Mouse (Mus musculus) mesoderm, embryonic 11.5 days (tissue): ENCODE results near the gene Nrp1.

Source experiments
- DNase-seq: peaks from one replicate; pipeline ENCODE4 v3.0.0-alpha.2; 2012; ENCODE audit warnings: low read depth, low spot score

Nrp1 gene

GRCm38 (mm10) chr8:128371026-128371425 lies 12.6 kb downstream of the Nrp1 start:
- DNase-seq, result no peak

- no peak for DNase-seq
These were observed 13.4 kb downstream of the Nrp1 start for GRCm38 (mm10) chr8:128371789-128372188.

DNA sequence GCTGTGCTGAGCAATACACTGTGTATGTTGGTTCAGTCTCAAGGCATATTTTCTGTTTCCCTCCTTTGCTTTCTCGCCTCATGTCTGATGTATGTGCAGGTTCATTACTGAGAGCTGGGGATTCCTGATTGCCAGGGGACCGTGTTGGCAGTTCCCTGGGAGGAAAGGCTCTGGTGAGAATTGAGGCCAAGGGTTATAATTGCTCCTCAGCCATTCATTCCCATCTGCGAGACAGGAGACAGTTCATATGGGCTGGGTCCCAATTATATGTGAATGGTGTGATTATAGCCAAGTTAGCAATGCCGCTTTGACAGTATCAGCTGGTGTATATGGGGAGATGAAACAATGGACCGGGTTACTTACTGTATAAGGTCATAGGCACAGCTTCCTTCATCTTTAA lies 14.3 kb downstream of the Nrp1 start:
- no peak for DNase-seq

DNA sequence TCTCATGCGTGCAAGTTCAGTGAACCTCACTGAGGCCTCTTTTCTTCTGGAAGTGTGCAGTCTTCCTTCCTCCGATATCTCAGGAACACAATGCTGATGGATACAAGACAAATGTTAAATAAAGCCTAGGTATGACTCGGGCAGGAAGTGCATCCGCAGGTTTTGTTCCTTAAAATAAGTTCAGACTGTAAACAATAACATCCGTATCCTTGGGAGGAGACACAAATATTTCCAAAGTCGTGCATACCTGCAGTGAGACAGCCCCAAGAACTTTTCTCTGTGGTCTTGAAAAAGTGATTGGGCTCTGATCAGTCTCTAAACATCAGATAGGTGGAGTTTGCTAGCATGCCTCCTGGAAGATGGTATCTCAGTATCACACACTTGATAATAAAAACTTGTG lies 15.0 kb downstream of the Nrp1 start:
- no peak for DNase-seq

DNA sequence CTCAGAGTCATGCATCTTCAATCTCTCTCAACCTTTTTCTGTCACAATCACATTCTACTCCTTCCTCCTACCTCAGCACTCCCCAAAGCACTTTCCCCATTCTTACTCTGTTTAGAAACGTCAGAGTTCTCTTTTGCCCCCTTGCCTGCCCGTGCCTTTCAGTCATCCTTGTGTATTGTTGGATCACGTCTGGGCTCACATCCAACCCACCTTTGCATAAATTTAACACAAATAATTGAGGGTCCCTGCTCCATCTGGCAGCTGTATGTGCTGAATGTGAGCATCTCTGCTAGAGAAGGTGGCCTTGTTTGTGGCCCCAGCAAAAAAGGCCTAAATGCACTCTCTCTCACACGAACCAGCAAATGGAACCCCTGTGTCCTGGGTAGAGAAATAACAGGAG lies 16.9 kb downstream of the Nrp1 start:
- no peak for DNase-seq

DNA sequence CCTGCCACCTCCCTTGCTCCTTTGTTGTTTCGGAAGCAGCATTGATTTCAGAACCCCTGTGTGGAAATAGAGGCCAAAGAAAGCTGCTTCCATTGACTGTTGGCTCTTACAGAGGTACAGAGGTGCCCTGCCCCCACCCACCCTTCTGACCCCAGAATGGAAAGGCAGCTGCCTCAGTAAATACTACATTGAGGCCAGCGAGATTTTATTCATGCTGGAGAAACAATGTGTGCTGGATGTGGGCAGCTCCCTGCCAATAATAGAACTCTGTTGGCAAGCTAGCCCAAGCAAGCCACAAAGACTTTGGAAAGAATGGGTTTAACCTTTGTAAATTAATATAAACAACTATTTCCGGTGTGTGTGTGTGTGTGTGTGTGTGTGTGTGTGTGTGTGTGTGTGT lies 24.8 kb downstream of the Nrp1 start:
- no peak for DNase-seq

DNA sequence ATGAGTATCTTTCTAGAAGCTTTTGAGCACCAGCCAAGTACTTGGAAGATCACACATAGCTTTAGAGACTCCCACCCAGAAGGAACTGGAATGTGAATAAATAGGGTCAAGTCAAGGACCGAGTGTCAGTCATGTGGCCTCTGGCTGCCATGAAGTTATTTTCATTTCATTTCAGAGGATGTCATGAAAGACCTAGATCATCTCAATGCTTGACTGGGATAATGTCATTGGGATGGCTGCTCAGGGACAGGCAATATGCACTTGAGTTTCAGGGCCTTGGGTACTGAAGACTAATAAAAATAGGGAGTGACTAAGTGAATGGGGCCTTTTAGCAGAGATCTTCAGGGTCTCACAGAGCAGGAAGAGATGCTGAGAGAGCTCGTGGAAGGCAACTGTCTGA lies 26.0 kb downstream of the Nrp1 start:
- no peak for DNase-seq

- DNase-seq, result no peak
These were observed 26.5 kb downstream of the Nrp1 start for GRCm38 (mm10) chr8:128384921-128385332.

DNA sequence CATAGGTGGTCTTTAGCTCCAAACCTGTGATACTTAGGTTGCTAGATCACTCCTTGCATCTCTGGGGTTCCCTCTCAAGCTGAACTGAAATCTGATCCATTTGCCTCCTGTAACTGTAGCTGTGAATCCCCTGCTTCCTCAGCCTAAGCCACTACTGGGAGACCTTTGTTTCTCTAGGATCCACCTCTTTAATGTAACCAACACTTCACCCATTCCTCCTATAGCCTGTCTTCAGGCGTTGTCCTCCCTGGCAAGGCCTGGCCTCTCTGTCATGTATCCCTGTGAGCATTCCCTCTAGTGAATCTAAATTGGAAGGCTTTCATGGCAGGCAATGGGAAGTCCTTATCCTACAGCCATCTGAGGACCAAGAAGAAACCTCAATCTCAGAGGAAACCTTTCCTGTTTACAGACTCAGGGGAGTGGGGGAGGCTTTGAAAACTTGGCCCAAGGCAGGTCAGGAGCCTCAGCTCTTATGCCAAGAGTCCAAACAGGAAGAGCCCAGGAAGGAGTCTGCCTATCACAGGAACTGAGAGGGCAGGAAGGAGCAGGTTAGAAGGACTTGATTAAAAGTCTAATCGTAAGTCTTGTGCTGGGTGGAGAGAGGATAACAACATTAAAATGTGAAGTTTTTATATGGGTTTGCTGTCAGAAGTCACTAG lies 28.7 kb downstream of the Nrp1 start:
- no peak for DNase-seq

DNA sequence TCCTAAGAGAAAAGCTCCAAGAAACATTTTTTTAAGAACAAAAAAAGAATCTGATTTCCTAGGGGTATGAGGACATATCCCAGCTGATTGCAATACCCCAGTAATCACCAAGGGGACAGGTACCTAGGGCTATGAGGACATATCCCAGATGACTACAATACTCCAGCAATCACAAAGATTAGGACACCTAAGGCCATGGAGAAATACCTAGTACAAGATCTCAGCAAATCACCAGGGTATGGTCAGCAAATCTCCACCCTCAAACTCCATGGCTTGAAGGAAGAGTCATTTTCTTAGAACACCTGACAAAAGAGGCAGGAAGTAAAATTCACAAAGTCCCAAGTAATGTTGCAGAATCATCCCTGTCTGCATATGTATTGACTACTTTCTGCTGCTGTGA lies 32.4 kb downstream of the Nrp1 start:
- DNase-seq, result no peak

GRCm38 (mm10) chr8:128391182-128391760 lies 32.9 kb downstream of the Nrp1 start:
- no peak for DNase-seq

GRCm38 (mm10) chr8:128394671-128395193 lies 36.3 kb downstream of the Nrp1 start:
- no peak for DNase-seq

GRCm38 (mm10) chr8:128396968-128397367 lies 38.6 kb downstream of the Nrp1 start:
- DNase-seq, result no peak

DNA sequence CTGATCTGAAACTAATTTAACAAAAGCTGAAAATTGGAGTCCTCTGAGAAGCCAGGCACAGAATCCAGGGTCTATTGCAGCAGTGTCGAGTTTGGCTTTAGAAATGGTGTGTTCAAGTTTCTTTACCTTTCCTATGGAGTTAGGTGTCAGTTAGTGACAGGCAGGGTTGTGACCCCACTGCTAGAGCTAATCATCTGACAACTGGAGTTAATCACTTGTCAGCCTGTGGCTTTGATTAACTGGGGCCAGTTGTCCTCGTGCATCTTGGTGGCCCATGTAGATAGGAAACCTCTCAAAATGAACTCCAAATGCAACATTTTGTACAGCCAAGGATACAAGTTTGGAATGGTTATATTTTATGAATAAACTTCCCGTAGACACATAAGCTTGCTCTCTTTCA lies 39.0 kb downstream of the Nrp1 start:
- DNase-seq, result no peak

- DNase-seq, result no peak
These were observed 40.2 kb downstream of the Nrp1 start for GRCm38 (mm10) chr8:128398472-128399091.

GRCm38 (mm10) chr8:128400286-128400685 lies 41.9 kb downstream of the Nrp1 start:
- DNase-seq, result no peak

GRCm38 (mm10) chr8:128404876-128405275 lies 46.5 kb downstream of the Nrp1 start:
- DNase-seq, result no peak

DNA sequence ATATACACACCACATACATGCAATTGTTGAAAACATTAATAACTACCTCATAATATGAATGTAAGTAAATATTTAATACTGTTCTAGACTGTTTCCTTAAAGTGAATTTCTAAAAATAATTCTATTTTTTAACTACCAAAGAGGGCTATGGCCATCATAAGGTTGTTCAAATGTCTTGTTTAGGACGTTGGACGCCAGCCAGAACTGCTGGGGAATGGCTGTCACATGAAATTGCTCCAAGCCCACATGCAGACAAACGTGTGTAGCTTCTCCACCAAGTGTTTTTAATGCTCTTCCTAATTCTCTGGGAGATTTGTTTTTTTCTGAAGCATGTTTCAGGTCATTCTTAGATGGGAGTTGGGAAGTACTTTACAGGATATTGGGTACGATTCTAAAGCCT lies 55.0 kb downstream of the Nrp1 start:
- DNase-seq, result no peak

- no peak for DNase-seq
These were observed 57.6 kb downstream of the Nrp1 start for GRCm38 (mm10) chr8:128415730-128416684.

- peak; percentile 66 for DNase-seq
These were observed 58.5 kb downstream of the Nrp1 start for GRCm38 (mm10) chr8:128416896-128417295.

DNA sequence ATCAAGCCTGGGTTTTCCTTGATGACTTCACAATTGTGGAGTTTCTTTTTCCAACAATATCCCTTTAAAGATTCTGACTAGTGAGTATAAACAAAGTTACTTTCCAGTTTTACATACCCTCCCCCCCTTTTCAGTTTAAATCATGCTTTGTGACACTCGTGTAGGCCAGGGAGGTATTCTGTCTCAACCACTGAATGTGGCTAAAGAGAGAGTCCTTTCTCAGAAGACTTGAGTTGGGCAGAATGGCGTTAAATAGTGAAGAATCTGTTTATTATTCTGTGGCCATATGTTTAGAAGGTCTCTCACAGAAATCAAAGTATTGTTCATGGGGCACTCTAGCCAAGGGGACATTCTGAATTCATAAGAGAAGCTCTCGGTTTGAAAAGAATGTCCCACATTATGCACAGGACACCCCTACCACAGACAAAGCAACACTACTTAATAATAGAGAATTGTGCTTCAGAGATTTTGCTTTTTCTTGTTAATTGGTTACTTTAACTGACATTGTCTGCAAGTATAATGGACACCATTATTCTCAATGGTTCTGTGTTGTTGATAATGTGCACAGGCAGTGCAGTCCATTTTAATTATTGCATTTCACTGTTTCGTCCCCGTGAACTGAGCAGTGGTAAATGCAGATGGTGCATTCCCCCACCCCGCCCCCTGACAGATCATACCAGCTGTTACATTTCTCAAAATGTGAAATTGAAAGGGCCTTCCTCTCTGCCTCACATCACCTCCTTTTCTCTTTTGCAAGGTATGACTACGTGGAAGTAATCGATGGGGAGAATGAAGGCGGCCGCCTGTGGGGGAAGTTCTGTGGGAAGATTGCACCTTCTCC lies 59.8 kb downstream of the Nrp1 start:
- no peak for DNase-seq
